Mouse (Mus musculus) heart, embryonic 11.5 days (tissue): ENCODE measurements around the gene Ssbp4. TPM values are rescaled to one million over a fixed set of nuclear protein-coding genes. Genes with fewer than 3 reads are reported as not detected.

Experiments used
- ATAC-seq: fragments of 200-750 bp; cut with Nextera tagmentation; replicated peaks from 2 replicates; pipeline ENCODE4 v1.8.0; 2017; ENCODE audit warnings: moderate library complexity; ENCODE audit not compliant: insufficient number of reproducible peaks, low FRiP score, low TSS enrichment
- H3K27ac ChIP-seq: fragments of 300-500 bp; sonication (generic); 2 replicates; pipeline ENCODE4 v1.5.1; 2014; ENCODE audit warnings: mild to moderate bottlenecking, low read depth, low read length
- H3K27me3 ChIP-seq: fragments of 300-500 bp; sonication (generic); 2 replicates; pipeline ENCODE4 v1.6.1; 2014; ENCODE audit warnings: mild to moderate bottlenecking, low read length, mixed read lengths; ENCODE audit not compliant: control insufficient read depth, insufficient read depth
- H3K36me3 ChIP-seq: fragments of 300-500 bp; sonication (generic); 2 replicates; pipeline ENCODE4 v1.6.1; 2014; ENCODE audit warnings: mild to moderate bottlenecking, low read length, moderate library complexity, mixed read lengths; ENCODE audit not compliant: control insufficient read depth, insufficient read depth
- H3K4me1 ChIP-seq: fragments of 300-500 bp; sonication (generic); 2 replicates; pipeline ENCODE4 v1.6.1; 2014; ENCODE audit warnings: low read length; ENCODE audit not compliant: control insufficient read depth, insufficient read depth
- H3K4me2 ChIP-seq: fragments of 300-500 bp; sonication (generic); 2 replicates; pipeline ENCODE4 v1.6.1; 2014; ENCODE audit warnings: mild to moderate bottlenecking, moderate library complexity
- H3K4me3 ChIP-seq: fragments of 300-500 bp; sonication (generic); 2 replicates; pipeline ENCODE4 v1.5.1; 2014; ENCODE audit warnings: low read depth, low read length
- H3K9ac ChIP-seq: fragments of 300-500 bp; sonication (generic); 2 replicates; pipeline ENCODE4 v1.6.1; 2014; ENCODE audit warnings: mild to moderate bottlenecking, low read depth, low read length, moderate library complexity
- H3K9me3 ChIP-seq: fragments of 300-500 bp; sonication (generic); replicated peaks from 2 replicates; pipeline ENCODE4 v1.6.1; 2016; ENCODE audit warnings: low read length; ENCODE audit not compliant: control insufficient read depth
- WGBS: fragments of 180-500 bp; shearing (Covaris S2); extraction: QIAGEN DNeasy Blood & Tissue Kit; methylation state at CpG from one replicate; pipeline ENCODE4 v1.1.7; 2014; ENCODE audit not compliant: insufficient replicate concordance; 5-methylcytosine and 5-hydroxymethylcytosine counted together
- polyA plus RNA-seq: library from polyadenylated mRNA; unstranded; fragments of >200 nt; fragmentation: Nextera tagmentation; extraction: Ambion mirVana; gene quantifications from 2 replicates; pipeline ENCODE4 v1.2.1, GENCODE M21; 2014

Gene Ssbp4
- polyA plus RNA-seq, 1 experiment from 2014 or later, result 78.9 TPM

GRCm38 (mm10) chr8:70607603-70607897, 1.1 kb downstream of the Ssbp4 start:
- H3K27ac ChIP-seq, result peak overlapping the region; percentile 99; the same call in 1 of the 2 replicates
- H3K4me2 ChIP-seq, result peak overlapping the region; percentile 100
- no peaks in the 10 kb centered on the region for H3K9me3 ChIP-seq
- peak overlapping the region; percentile 94 for H3K9ac ChIP-seq
- H3K27me3 ChIP-seq, result no peaks in the 10 kb centered on the region
- no peak for ATAC-seq
- H3K4me3 ChIP-seq, result peak overlapping the region; percentile 78
- WGBS, result 29% methylated on average over 6 of the region's 6 CpGs
- peaks cover 24% of the 10 kb centered on the region for H3K4me1 ChIP-seq
- H3K36me3 ChIP-seq, result no peaks in the 10 kb centered on the region; the same call in 1 of the 2 replicates

- Histone ChIP-seq H3K27ac (no peak overlapping the region), H3K9me3 (0 out of 2 replicates have a peak, but pooled peaks cover 2% of the 10 kb centered on the region), H3K36me3 (no peaks in the 10 kb centered on the region; the same call in 1 of the 2 replicates), H3K27me3 (no peaks in the 10 kb centered on the region), H3K4me3 (peak overlapping the region; percentile 78), H3K9ac (peak overlapping the region; percentile 94), H3K4me1 (peaks cover 24% of the 10 kb centered on the region), H3K4me2 (peak overlapping the region; percentile 100)
- no peak for ATAC-seq
- WGBS, result 60% methylated on average over 18 of the region's 18 CpGs
Observed at GRCm38 (mm10) chr8:70606780-70607602, 1.7 kb downstream of the Ssbp4 start.

DNA sequence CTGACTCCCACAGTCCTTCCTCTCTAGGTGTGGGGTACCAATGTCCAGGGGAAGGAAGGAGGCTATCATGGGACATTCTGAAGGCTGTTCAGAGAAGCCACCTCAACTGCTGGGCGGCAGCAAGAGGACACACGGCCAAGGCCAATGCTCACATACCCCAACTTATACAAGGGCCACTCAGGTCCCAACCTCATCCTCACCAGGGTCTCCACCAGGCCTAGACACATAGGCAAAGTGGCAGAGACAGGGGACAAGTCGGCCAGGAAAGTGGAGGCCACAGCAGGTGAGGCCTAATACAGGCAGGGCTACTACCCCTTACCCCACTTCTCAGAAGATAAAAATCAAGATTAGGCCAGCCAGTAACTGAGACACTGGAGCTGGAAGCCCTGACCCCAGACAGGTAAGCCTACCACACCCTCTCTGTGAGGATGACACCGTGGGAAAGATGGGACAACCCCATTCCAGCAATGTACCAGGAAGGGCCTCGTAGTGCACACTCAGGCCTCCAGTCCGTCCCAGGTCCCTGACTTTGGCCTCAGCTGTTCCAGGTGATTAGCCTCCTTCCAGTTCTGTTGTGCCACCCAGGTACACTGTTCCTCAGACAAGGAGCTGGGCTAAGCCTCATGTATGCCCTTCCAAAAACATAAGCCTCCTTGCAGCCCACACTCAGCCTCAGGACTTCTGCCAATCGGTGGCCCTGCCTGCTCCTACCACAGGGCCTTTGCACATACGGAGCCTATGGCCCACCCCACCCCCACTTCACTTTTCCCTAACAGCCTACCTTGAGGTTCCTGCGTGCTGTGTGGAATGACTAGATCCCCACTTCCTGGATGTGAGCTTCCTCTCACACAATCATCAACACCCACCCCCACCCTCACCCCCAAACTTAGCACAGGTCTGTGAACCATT, 2.5 kb downstream of the Ssbp4 start:
- H3K27ac ChIP-seq, result no peak overlapping the region
- peaks cover 28% of the 10 kb centered on the region for H3K4me1 ChIP-seq
- H3K4me2 ChIP-seq, result no peak overlapping the region
- no peak for ATAC-seq
- 0 out of 2 replicates have a peak, but pooled peaks cover 2% of the 10 kb centered on the region for H3K9me3 ChIP-seq
- no peaks in the 10 kb centered on the region for H3K27me3 ChIP-seq
- WGBS, result 79% methylated on average over 9 of the region's 9 CpGs
- no peaks in the 10 kb centered on the region; the same call in 1 of the 2 replicates for H3K36me3 ChIP-seq
- H3K4me3 ChIP-seq, result no peak overlapping the region
- no peak overlapping the region for H3K9ac ChIP-seq

DNA sequence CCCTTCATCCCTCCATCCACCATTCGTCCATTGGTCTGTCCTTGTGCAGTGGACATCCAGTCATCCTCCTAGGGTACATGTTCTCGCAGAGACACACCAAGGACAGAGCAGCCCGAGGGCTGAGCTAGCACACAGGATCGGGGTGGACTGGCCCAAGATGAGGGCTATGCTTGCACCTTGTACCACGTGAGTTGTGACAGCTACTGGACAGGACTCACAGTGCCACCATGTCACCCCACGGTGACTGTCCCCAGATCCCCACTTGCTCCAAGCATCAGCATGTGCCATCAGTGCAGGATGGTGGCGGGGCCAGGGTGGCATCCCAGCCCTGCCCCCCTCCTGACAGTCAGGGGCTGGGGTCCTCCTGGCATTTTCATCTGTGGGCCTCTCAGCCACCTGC, 4.1 kb downstream of the Ssbp4 start:
- Histone ChIP-seq H3K9ac (no peak overlapping the region), H3K36me3 (no peaks in the 10 kb centered on the region; the same call in 1 of the 2 replicates), H3K27ac (no peak overlapping the region), H3K4me2 (no peak overlapping the region), H3K4me1 (peaks cover 34% of the 10 kb centered on the region), H3K9me3 (0 out of 2 replicates have a peak, but pooled peaks cover 2% of the 10 kb centered on the region), H3K4me3 (no peak overlapping the region), H3K27me3 (no peaks in the 10 kb centered on the region)
- no peak for ATAC-seq
- WGBS, result 81% methylated on average over 7 of the region's 7 CpGs

DNA sequence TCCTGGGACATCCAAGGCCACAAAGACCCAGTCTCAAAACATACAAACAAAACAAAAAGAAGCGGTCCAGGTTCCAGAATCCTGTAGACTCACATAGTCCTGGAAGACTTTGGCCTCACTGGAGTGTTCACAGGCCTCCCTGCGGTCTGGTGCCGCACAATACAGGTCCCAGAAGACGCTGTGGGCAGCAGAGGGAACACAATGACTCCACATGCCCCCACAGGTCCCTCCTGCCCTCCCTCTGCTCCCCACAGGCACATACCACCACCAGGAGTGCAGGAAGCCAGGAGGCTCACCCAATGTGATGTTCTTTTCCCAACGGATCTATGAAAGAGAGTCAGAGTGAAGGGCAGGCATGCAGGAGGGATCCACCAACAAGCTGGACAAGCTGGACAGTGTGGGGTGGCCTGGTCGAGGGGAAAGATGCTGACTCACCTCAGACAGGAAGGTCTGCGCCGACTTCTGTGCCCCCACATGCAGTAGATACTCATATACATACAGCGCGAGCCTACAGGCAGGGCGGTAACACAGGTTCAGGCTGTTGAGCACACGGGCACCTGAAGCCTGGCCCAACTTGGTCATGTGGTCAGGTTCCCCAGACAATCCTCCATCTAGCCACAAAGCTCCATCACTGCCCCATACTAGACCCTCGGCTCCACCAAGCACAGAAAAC, 6.4 kb downstream of the Ssbp4 start:
- H3K27me3 ChIP-seq, result no peaks in the 10 kb centered on the region
- no peak overlapping the region for H3K4me2 ChIP-seq
- H3K4me3 ChIP-seq, result no peak overlapping the region
- peaks cover 34% of the 10 kb centered on the region for H3K4me1 ChIP-seq
- H3K9me3 ChIP-seq, result 0 out of 2 replicates have a peak, but pooled peaks cover 2% of the 10 kb centered on the region
- H3K27ac ChIP-seq, result no peak overlapping the region
- ATAC-seq, result no peak
- no peak overlapping the region for H3K9ac ChIP-seq
- WGBS, result 92% methylated on average over 13 of the region's 13 CpGs
- H3K36me3 ChIP-seq, result no peaks in the 10 kb centered on the region; the same call in 1 of the 2 replicates

- Histone ChIP-seq H3K27me3 (no peaks in the 10 kb centered on the region), H3K36me3 (peaks cover 4% of the 10 kb centered on the region; the same call in 1 of the 2 replicates), H3K4me2 (peak overlapping the region; percentile 55), H3K4me3 (peak overlapping the region; percentile 26), H3K27ac (peak overlapping the region; percentile 78), H3K4me1 (peaks cover 35% of the 10 kb centered on the region), H3K9ac (0 out of 2 replicates have a peak overlapping the region, but pooled peaks have one; percentile 24), H3K9me3 (0 out of 2 replicates have a peak, but pooled peaks cover 2% of the 10 kb centered on the region)
- peak; percentile 44 for ATAC-seq
- 2% methylated on average over 26 of the region's 26 CpGs for WGBS
Observed at GRCm38 (mm10) chr8:70601271-70601649, 7.4 kb downstream of the Ssbp4 start.

DNA sequence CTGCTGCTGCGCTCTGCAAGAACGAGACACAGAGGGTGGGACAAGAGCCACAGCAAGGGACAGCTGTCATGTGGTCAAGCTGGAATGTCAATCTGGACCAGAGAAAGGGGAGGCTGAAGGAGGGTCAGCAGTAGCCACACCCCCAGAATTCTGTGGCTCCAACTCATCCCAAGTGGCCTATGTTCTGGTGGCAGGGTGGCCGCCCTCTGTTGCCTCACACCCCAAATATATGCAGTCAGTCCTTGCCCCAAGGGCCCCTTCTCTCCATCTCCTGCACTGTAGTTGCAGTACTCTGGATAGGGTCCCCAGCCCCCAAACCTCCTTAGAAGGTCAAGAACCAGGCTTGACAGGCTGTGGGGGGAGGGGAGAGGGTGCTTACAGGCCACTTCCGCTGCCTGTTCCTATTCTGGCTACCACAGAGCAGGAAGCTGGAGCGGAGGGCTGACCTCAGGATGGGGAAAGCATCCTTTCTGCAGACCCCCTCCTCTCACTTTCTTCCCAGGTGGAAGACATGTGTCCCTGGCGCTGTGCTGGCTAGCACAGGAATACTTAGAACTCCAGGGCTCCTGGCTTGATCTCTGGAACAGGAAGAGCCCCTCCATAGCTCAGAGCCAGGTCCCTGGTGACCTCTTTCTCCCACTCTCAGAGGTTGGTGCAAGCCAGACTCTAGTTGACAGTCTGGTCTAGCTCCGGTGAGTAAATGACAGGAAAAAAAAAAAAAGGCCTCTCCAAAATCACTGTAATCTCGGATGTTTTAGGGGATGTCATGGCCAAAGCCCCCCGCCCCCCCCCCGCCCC, 8.0 kb downstream of the Ssbp4 start:
- Histone ChIP-seq H3K4me1 (peaks cover 38% of the 10 kb centered on the region), H3K27me3 (no peaks in the 10 kb centered on the region), H3K27ac (peak overlapping the region; percentile 78), H3K36me3 (peaks cover 9% of the 10 kb centered on the region; the same call in 1 of the 2 replicates), H3K9ac (0 out of 2 replicates have a peak overlapping the region, but pooled peaks have one; percentile 24), H3K4me2 (peak overlapping the region; percentile 55), H3K9me3 (0 out of 2 replicates have a peak, but pooled peaks cover 2% of the 10 kb centered on the region), H3K4me3 (peak overlapping the region; percentile 26)
- 14% methylated on average over 10 of the region's 10 CpGs for WGBS
- no peak for ATAC-seq
